Mouse (Mus musculus): ENCODE results near the gene Dnajc15. TPM values are rescaled to one million over a fixed set of nuclear protein-coding genes. Genes with fewer than 3 reads are reported as not detected.

The Dnajc15 gene
- polyA plus RNA-seq, 1 experiment from 2014 or later = 86.3 TPM

DNA sequence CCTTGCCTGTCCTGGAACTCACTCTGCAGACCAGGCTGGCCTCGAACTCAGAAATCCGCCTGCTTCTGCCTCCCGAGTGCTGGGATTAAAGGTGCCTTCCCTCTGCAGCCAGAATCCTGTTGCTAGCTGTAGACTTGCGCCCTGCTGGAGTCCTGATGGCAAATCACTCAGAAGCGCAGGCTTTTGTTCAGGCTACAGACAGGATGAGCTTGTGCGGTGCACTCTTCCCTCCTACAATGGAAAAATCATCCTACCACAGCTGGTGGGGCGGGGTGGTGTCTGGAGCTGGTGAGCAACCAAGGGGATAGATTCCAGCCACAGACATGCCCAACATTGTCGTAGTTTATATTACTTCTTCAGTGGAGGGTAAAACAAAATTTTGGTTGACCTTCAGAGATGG lies 101.6 kb downstream of the Dnajc15 start:
- no peaks in the 10 kb centered on the region for H3K27me3 ChIP-seq (replicated peaks; ENCODE audit: control insufficient read depth, insufficient read depth, low read length)
- no peaks in the 10 kb centered on the region for H3K36me3 ChIP-seq (ENCODE audit: control insufficient read depth, insufficient read depth)
- ATAC-seq = no peak
- no peaks in the 10 kb centered on the region for H3K9me3 ChIP-seq (ENCODE audit: control insufficient read depth)
- no peak for TF ChIP-seq CTCF (IDR thresholded peaks at IDR 0.05; ENCODE audit: low read depth)
- H3K4me2 ChIP-seq (replicated peaks; ENCODE audit: low read depth) = no peak overlapping the region
- H3K27ac ChIP-seq (ENCODE audit: low read depth, low read length) = no peak overlapping the region
- H3K4me1 ChIP-seq (replicated peaks; ENCODE audit: control insufficient read depth, insufficient read depth, low read length) = no peaks in the 10 kb centered on the region
- WGBS = 85% methylated on average over 8 of the region's 8 CpGs
- no peak overlapping the region for H3K4me3 ChIP-seq (ENCODE audit: low read depth, low read length)
- H3K9ac ChIP-seq (ENCODE audit: low read depth, low read length) = no peak overlapping the region

DNA sequence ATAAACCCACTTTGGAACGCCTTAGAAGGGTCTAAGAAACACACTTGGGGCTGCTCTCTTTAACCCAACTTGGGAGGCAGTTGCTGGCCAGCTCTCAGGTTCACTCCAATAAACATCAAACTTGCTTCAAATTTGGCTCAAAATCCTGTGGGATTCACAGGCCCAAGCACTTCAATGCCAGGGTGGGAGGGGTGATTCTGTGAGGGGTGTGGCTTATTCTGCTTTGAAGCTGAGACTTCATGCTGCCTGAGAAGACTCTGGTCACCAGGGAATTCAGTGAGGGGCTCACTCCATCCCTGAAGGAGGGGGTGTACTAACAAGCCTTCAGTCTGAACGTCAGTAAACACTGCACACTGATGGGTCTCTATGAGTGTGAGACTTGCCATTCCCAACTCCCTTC lies 103.3 kb downstream of the Dnajc15 start:
- Histone ChIP-seq H3K4me3 (ENCODE audit: low read depth, low read length) (no peak overlapping the region), H3K4me1 (replicated peaks; ENCODE audit: control insufficient read depth, insufficient read depth, low read length) (no peaks in the 10 kb centered on the region), H3K27me3 (replicated peaks; ENCODE audit: control insufficient read depth, insufficient read depth, low read length) (no peaks in the 10 kb centered on the region), H3K4me2 (replicated peaks; ENCODE audit: low read depth) (no peak overlapping the region), H3K27ac (ENCODE audit: low read depth, low read length) (no peak overlapping the region), H3K9me3 (ENCODE audit: control insufficient read depth) (no peaks in the 10 kb centered on the region), H3K9ac (ENCODE audit: low read depth, low read length) (no peak overlapping the region), H3K36me3 (ENCODE audit: control insufficient read depth, insufficient read depth) (no peaks in the 10 kb centered on the region)
- 71% methylated on average over 2 of the region's 2 CpGs for WGBS
- TF ChIP-seq CTCF (IDR thresholded peaks at IDR 0.05; ENCODE audit: low read depth) = no peak
- no peak for ATAC-seq

Other genes with a start within 250 kb of the Dnajc15 start
- 21.2 and 26.5 TPM in 2 replicates for gene Epsti1, start 29.1 kb upstream of the Dnajc15 start, polyA plus RNA-seq (2015; fragmentation: Nextera tagmentation; extraction: Ambion mirVana)
- 0.09 TPM in 1 of 2 replicates, not detected in the other for gene Fam216b, start 213.9 kb upstream of the Dnajc15 start, polyA plus RNA-seq (2015; fragmentation: Nextera tagmentation; extraction: Ambion mirVana)